Mouse (Mus musculus) heart, embryonic 16.5 days (tissue): ENCODE data around the gene Tsku. TPM values are rescaled to one million over a fixed set of nuclear protein-coding genes. Genes with fewer than 3 reads are reported as not detected.

Source experiments
- ATAC-seq: fragments of 200-750 bp; cut with Nextera tagmentation; replicated peaks from 2 replicates; pipeline ENCODE4 v1.8.0; 2017; ENCODE audit warnings: moderate number of reproducible peaks; ENCODE audit not compliant: insufficient read depth, low FRiP score; ENCODE audit errors: extremely low read depth
- H3K27ac ChIP-seq: fragments of 300-500 bp; sonication (generic); 2 replicates; pipeline ENCODE4 v1.5.1; 2014; ENCODE audit warnings: mild to moderate bottlenecking, low read length, control low read depth, moderate library complexity
- H3K27me3 ChIP-seq: fragments of 300-500 bp; sonication (generic); 2 replicates; pipeline ENCODE4 v1.6.1; 2014; ENCODE audit warnings: low read length, mixed read lengths; ENCODE audit not compliant: control insufficient read depth, insufficient read depth
- H3K36me3 ChIP-seq: fragments of 300-500 bp; sonication (generic); 2 replicates; pipeline ENCODE4 v1.6.1; 2014; ENCODE audit not compliant: control insufficient read depth, insufficient read depth
- H3K4me1 ChIP-seq: fragments of 300-500 bp; sonication (generic); 2 replicates; pipeline ENCODE4 v1.6.1; 2014; ENCODE audit warnings: low read length, mixed read lengths; ENCODE audit not compliant: control insufficient read depth, insufficient read depth
- H3K4me2 ChIP-seq: fragments of 300-500 bp; sonication (generic); 2 replicates; pipeline ENCODE4 v1.6.1; 2014; ENCODE audit warnings: low read depth, mild to moderate bottlenecking, control low read depth, low read length
- H3K4me3 ChIP-seq: fragments of 300-500 bp; sonication (generic); 2 replicates; pipeline ENCODE4 v1.5.1; 2014; ENCODE audit warnings: mild to moderate bottlenecking, control low read depth, low read length
- H3K9ac ChIP-seq: fragments of 300-500 bp; sonication (generic); 2 replicates; pipeline ENCODE4 v1.6.1; 2014; ENCODE audit warnings: low read length, control low read depth
- H3K9me3 ChIP-seq: fragments of 300-500 bp; sonication (generic); replicated peaks from 2 replicates; pipeline ENCODE4 v1.6.1; 2016; ENCODE audit warnings: low read length; ENCODE audit not compliant: control insufficient read depth
- WGBS: fragments of 180-500 bp; shearing (Covaris S2); extraction: QIAGEN DNeasy Blood & Tissue Kit; methylation state at CpG from one replicate; pipeline ENCODE4 v1.1.7; 2014; 5-methylcytosine and 5-hydroxymethylcytosine counted together
- polyA plus RNA-seq: library from polyadenylated mRNA; unstranded; fragments of >200 nt; fragmentation: Nextera tagmentation; extraction: Ambion mirVana; gene quantifications from 2 replicates; pipeline ENCODE4 v1.2.1, GENCODE M21; 2015

Gene Tsku
- polyA plus RNA-seq, 1 experiment from 2014 or later, result 3.2 TPM

DNA sequence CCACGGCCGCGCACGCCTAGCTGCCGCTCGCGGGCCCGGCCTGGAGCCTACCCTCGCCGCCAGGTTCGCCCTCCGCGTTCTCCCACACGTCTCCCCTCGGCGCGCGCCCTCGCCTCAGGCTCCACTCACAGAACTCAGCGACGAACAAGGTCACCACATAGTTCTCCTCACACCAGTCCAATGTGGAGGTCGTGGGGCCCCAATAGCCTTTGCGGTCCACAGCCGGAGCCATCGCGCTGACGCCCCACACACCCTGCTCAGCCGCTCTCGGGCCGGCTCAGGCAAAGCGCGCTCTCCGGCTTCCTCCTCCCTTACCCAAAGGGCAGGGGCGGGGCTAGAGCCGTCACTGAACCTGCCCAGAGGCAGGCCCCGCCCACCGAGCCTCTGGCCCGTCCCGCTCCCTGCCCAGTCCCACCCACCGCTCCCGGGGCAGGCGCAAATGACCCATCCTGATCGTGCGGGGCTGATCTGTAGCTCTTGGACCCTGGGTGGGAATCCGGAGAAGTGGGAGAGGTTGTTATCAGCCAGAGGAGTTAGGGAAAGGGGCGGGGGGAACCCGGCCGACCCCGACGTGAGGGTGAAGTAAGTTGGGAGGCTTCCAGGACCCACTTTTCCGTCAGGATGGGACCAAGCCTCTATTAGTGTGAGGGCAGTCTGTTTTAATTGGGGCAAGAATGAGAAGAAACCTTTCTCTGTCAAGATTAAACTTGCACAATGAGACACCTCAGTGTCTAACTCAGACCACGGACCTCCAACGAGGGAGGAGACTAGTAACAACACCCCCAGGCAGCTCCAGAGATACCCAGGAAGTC, 51.7 kb downstream of the Tsku start:
- no peaks in the 10 kb centered on the region for H3K36me3 ChIP-seq
- H3K4me3 ChIP-seq, result peak overlapping the region; percentile 81
- ATAC-seq, result peak; percentile 100
- H3K9ac ChIP-seq, result peak overlapping the region; percentile 86
- H3K4me2 ChIP-seq, result peak overlapping the region; percentile 72
- no peaks in the 10 kb centered on the region for H3K27me3 ChIP-seq
- WGBS, result under 1% methylated on average over 53 of the region's 53 CpGs
- H3K27ac ChIP-seq, result peak overlapping the region; percentile 66
- H3K9me3 ChIP-seq, result no peaks in the 10 kb centered on the region
- H3K4me1 ChIP-seq, result no peaks in the 10 kb centered on the region

DNA sequence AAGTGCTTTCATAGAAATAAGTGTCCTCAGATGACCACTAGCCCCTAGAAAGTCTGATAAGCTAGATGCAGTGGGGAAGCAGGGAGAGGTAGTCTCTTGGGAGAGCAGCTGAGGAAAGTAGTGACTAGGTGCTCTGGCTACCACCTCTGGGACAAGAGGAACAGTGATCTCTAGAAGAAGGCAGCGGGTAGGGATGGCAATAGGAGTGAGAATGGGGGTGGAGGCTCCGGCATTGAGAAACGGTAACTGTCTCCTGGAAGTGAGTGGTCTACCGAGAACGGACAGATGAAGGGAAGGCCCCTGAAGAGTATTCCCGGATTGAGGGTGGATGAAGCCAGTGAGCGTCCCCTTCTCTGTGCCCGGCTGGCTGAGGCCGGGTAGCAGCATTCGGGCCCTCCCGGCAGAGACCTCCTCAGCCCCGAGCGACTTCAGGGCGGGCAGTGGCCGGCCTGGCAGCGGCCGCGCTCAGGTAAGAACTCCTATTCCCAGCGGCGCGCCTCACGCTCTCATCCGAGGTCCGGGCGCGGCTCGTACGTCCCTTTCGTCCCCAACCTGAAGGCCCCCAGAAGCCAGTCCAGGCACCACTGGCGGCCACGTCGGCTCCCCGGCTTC, 52.4 kb downstream of the Tsku start:
- H3K4me3 ChIP-seq, result peak overlapping the region; percentile 81
- peak; percentile 29 for ATAC-seq
- peak overlapping the region; percentile 72 for H3K4me2 ChIP-seq
- under 1% methylated on average over 33 of the region's 33 CpGs for WGBS
- no peaks in the 10 kb centered on the region for H3K27me3 ChIP-seq
- peak overlapping the region; percentile 66 for H3K27ac ChIP-seq
- H3K9ac ChIP-seq, result peak overlapping the region; percentile 86
- H3K9me3 ChIP-seq, result no peaks in the 10 kb centered on the region
- no peaks in the 10 kb centered on the region for H3K36me3 ChIP-seq
- no peaks in the 10 kb centered on the region for H3K4me1 ChIP-seq

DNA sequence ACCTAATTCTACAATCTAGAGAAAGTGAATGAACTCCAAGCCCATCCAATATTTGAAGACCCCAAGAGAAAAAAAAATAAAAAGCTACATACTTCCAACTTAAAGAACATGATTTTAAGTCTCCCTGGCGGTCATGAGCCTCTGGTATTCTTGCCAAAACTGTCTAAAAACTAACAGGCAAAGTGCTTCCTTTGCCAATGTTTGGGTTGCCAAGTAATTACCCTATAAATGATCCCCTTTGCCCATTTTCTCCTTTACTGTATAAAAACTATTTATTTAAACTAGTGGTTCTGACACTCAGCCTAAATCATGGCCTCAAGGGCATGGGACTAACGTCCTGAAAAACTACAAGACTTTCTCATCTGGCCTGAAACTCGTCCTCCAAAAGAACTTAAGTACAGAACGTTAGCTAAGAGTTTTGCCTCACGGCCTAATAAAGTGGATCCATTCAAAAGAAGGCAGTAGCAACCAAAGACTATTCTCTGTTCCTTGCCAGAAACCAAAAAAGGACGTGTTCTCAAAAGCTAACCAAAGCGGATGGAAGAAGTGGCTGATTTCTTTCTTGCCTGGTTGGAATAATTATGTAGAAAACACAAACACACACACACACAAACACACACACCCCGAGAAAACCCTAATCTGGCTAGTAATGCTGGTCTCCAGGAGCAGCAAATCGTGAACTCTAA, 53.1 kb downstream of the Tsku start:
- 51% methylated on average over 9 of the region's 9 CpGs for WGBS
- peak overlapping the region; percentile 86 for H3K9ac ChIP-seq
- H3K9me3 ChIP-seq, result no peaks in the 10 kb centered on the region
- H3K4me2 ChIP-seq, result peak overlapping the region; percentile 72
- H3K36me3 ChIP-seq, result no peaks in the 10 kb centered on the region
- no peak overlapping the region for H3K27ac ChIP-seq
- peak overlapping the region; percentile 81 for H3K4me3 ChIP-seq
- no peaks in the 10 kb centered on the region for H3K4me1 ChIP-seq
- H3K27me3 ChIP-seq, result no peaks in the 10 kb centered on the region
- ATAC-seq, result no peak

DNA sequence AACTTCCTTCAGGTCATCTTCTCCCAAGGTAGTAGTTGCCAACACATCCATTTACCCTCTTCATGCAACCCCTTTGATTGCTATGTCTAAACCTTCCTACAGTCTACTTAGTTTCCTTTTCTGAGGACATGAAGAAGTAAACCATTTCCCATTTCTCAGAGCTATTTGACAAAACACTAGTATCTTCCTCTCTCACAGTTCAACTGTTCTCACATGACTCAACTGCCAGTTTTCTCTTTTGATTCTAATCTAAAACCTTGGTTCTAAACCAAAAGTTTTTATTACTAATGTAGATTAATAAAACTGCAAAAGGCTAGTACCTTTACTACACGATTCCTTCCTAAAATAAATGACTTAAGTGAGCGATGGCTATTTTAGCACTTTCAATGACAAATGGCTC, 53.7 kb downstream of the Tsku start:
- no peaks in the 10 kb centered on the region for H3K9me3 ChIP-seq
- no peak for ATAC-seq
- H3K9ac ChIP-seq, result no peak overlapping the region
- H3K4me2 ChIP-seq, result no peak overlapping the region
- no peaks in the 10 kb centered on the region for H3K36me3 ChIP-seq
- H3K4me1 ChIP-seq, result no peaks in the 10 kb centered on the region
- 85% methylated on average over 2 of the region's 2 CpGs for WGBS
- no peak overlapping the region for H3K4me3 ChIP-seq
- no peak overlapping the region for H3K27ac ChIP-seq
- H3K27me3 ChIP-seq, result no peaks in the 10 kb centered on the region

Other genes with a start within 250 kb of the Tsku start
- gene Myo7a, start 241.8 kb downstream of the Tsku start, polyA plus RNA-seq, result 4.8 and 6.5 TPM in 2 replicates
- 0.17 and 0.26 TPM in 2 replicates for gene Omp, start 215.8 kb downstream of the Tsku start, polyA plus RNA-seq
- 5.0 and 7.4 TPM in 2 replicates for gene Capn5, start 183.1 kb downstream of the Tsku start, polyA plus RNA-seq
- 0.17 and 0.24 TPM in 2 replicates for gene B3gnt6, start 161.8 kb downstream of the Tsku start, polyA plus RNA-seq
- 17.5 and 19.9 TPM in 2 replicates for gene Acer3, start 40.1 kb downstream of the Tsku start, polyA plus RNA-seq
- not detected in 2 replicates for gene Gucy2d, start 79.1 kb upstream of the Tsku start, polyA plus RNA-seq
- 7.7 and 8.3 TPM in 2 replicates for gene Lrrc32, start 128.0 kb upstream of the Tsku start, polyA plus RNA-seq